Mouse (Mus musculus) spleen, adult 2 months (tissue): ENCODE measurements around the gene Rel.

Experiments used
- CTCF ChIP-seq: fragments of 200-500 bp; IDR thresholded peaks from 2 replicates; pipeline ENCODE4 v1.5.1; 2011; ENCODE audit warnings: mild to moderate bottlenecking, inconsistent platforms; ENCODE audit not compliant: insufficient read depth, insufficient read length, insufficient replicate concordance; ENCODE audit errors: extremely low read depth
- POLR2A ChIP-seq: fragments of 200-500 bp; IDR thresholded peaks from 2 replicates; pipeline ENCODE4 v1.6.1; 2011; ENCODE audit warnings: low read depth, low read length, inconsistent platforms

DNA sequence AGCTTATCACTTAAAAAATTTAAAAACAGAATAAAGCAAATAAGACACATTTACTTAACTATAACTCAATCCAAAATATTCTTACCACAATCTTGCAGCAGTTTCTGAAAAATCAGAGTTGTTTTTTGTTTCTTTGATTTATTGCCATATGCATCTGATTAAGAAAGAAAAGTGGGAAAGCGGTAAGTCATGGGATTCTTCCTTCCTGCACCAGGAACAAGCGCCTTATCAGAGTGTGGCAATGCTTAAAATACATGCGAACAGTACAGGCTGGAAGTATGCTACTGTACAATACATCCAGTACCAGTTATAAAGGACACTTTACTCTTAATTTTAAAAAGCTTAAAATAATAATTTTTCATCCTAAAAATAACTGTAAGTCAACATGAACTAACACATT is 26.4 kb downstream of the Rel start:
- TF ChIP-seq CTCF (no peak), POLR2A (no peak)
